Mouse (Mus musculus): Measurements from ENCODE around the gene Bid.

GRCm38 (mm10) chr6:120901776-120902645, 14.6 kb downstream of the Bid start:
- TF ChIP-seq CTCF (IDR thresholded peaks at IDR 0.05; ENCODE audit: low read depth, low read length) (no peak), POLR2A (IDR thresholded peaks at IDR 0.05; ENCODE audit: borderline replicate concordance, low read depth, low read length) (no peak)

All from bone marrow macrophage, adult 2 months (primary cell).